Mouse (Mus musculus): ENCODE data around the gene Dnah2.

DNA sequence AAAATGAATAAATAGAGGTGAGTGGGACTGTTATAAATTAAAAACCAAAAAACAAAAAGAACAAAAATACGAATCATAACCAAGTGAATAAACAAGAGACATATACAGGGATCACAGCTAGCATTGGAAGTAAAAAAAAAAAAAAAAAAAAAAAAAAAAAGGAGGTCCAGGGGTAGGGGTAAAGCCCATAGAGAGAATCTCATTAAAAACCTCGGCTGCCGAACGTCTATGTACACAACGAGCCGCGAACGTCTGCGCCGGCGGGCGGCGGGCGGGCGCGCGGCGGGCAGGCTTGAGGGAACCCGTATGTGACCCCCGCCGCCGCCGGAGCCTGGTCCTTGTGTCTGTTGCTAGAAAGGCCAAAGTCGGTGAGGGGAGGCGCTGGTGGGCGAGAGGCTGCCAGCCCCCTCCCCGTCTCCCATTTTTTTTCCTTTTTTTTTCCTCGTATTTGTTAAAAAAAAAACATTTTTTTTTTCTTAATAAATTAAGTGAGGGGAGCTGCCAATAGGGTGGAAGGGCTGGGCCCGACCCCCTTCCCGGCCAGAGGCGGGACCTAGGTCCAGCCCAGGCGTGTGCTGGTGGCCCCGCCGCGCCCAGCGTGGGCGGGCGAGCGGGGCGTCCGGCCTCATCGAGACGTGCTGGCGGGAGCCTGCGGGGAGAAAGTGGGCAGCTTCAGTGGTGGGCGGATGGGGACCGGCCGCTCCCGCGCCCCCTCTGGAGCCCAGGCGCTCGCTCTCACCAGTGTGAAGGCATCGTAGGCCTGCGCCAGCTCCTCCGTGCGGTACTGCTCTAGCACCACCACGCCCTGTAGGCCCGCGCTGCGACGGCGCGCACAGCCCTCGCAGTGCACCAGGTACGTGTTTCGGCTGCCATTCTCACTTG, 149.5 kb downstream of the Dnah2 start:
- TF ChIP-seq USF1 (IDR thresholded peaks at IDR 0.05; ENCODE audit: low read depth) (no peak), CTCF (IDR thresholded peaks at IDR 0.05; ENCODE audit: control insufficient read depth, insufficient read depth, insufficient read length) (no peak), CEBPB (IDR thresholded peaks at IDR 0.05; ENCODE audit: low read depth) (no peak)

Data from C2C12 (cell line).